Mouse (Mus musculus): ENCODE measurements around the gene Gm21874. TPM values are rescaled to one million over a fixed set of nuclear protein-coding genes. Genes with fewer than 3 reads are reported as not detected.
"Not testable (repeated sequence)": the region's sequence is repeated elsewhere in the genome, so short reads cannot be mapped to it uniquely, and the experiment has no call there.

Gm21874 gene
- not detected in 2 replicates for total RNA-seq (2014; rRNA removed; ENCODE audit: low replicate concordance)
- not detected in 2 replicates for polyA plus RNA-seq (2015; fragmentation: Nextera tagmentation; extraction: Ambion mirVana)

- not testable (repeated sequence) for H3K36me3 ChIP-seq (replicated peaks; ENCODE audit: control insufficient read depth, insufficient read depth, low read length); DNase-seq (ENCODE audit: low spot score); H3K27me3 ChIP-seq (ENCODE audit: control insufficient read depth, insufficient read depth, low read length)
Observed at GRCm38 (mm10) chrY:9416048-9416447, at the start of gene Gm21874. TSS of gene Gm21874 (minus strand) at chrY:9416148.

More at GRCm38 (mm10) chrY:9416048-9416447, at the start of gene Gm21874:
- H3K4me1 ChIP-seq (ENCODE audit: control insufficient read depth, insufficient read depth); H3K4me3 ChIP-seq (ENCODE audit: low read depth, low read length); H3K9ac ChIP-seq (replicated peaks; ENCODE audit: low read depth, low read length); H3K4me2 ChIP-seq (ENCODE audit: low read depth, low read length); ATAC-seq (ENCODE audit: insufficient read depth, low read depth); H3K9me3 ChIP-seq (replicated peaks; ENCODE audit: control insufficient read depth, low read length); H3K27ac ChIP-seq (ENCODE audit: low read depth): not testable (repeated sequence)

Other genes with a start within 250 kb of the Gm21874 start
- gene Gm21721, start 214.0 kb downstream of the Gm21874 start, total RNA-seq (2014; rRNA removed; ENCODE audit: low replicate concordance) = not detected in 2 replicates
- not detected in 2 replicates for gene Gm21721, start 214.0 kb downstream of the Gm21874 start, polyA plus RNA-seq (2015; fragmentation: Nextera tagmentation; extraction: Ambion mirVana)
- not detected in 2 replicates for gene Gm21812, start 69.0 kb downstream of the Gm21874 start, total RNA-seq (2014; rRNA removed; ENCODE audit: low replicate concordance)
- not detected in 2 replicates for gene Gm21812, start 69.0 kb downstream of the Gm21874 start, polyA plus RNA-seq (2015; fragmentation: Nextera tagmentation; extraction: Ambion mirVana)